ENCODE assay signal across 11 mouse cellular contexts in the genomic region with DNA sequence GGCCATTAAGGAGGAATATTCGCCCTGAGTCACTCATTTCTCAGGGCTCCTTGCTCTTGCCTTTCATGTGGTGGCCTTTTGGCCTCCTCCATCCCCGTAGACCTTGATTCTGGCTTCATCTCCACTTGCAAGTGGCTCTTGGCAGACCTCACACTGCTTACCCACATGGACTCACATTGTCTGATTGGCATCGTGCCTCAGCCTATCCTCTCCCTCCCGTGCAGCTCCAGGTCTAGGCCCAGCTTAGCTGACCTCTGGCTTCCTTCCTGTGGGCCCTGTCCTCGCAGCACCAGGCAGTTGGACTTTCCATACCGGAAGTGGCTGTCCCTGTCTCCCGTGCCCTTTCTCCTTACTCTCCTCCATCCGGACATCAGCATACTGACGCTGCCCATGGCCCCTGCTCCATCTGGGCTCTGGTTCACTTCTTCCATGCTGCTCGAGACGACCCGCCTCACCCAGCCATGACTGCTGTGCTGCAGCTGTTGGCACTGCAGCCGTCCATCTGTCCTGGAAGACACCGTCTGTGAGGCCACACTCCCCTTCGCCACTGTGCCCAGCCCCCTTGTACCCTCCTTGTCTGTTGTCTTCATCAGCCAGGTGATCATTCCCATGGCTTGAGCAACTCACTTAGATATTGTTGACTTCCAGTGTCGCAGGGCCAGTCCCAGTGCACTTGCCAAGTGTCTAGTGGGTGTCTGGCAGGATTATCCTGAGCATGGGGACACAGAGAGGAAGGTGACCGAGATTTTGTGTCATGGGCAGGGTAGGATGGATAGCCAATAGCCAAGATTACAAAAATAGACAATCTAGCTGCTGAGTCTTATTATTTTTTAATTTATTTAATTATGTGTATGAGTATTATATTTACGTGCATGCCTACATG. TPM values are rescaled to one million over a fixed set of nuclear protein-coding genes. Genes with fewer than 3 reads are reported as not detected.
DNase-seq lines count a peak whose midpoint lies in the region; ATAC-seq and TF ChIP-seq lines count a peak whose summit lies in the region.
"Had no signal": no experiment of that assay in that cellular context is flagged by ENCODE, and none has a peak within 500 bp of the region (broad histone marks: within the 10 kb centered on the region; RNA-seq: fewer than 3 reads in every experiment).

No protein-coding gene starts in this region.

- H3K4me1 ChIP-seq in spleen, adult 2 months (ENCODE audit: control insufficient read depth, insufficient read depth, insufficient read length) = no peaks in the 10 kb centered on the region
- H3K4me1 ChIP-seq: neural tube, embryonic 13.5 days had no signal

- 0 out of 2 replicates have a peak overlapping the region, but pooled peaks have one; percentile 11 for H3K27ac ChIP-seq in spleen, adult 2 months (ENCODE audit: insufficient read depth, low read length)
- H3K27ac ChIP-seq: neural tube, embryonic 13.5 days had no signal

- DNase-seq in spleen, adult 2 months (ENCODE audit: low read depth in 1 of 2, low spot score in 2 of 2) = no peak
- no peak for DNase-seq in spleen, postnatal 14 days (ENCODE audit: low spot score in 2 of 2)
- peak; percentile 81 for DNase-seq in kidney, adult 9 months
- no peak for DNase-seq in urinary bladder, postnatal 10 days (ENCODE audit: low spot score)
- DNase-seq: layer of hippocampus, adult 9-11 months had no signal

- H3K27me3 ChIP-seq in spleen, adult 2 months (ENCODE audit: control insufficient read depth, insufficient read depth, low read length) = no peaks in the 10 kb centered on the region
- H3K27me3 ChIP-seq: neural tube, embryonic 13.5 days; Patski had no signal

- 71% methylated on average over 18 of the region's 18 CpGs for WGBS in spleen, adult 2 months

- H3K4me3 ChIP-seq in spleen, adult 2 months (ENCODE audit: extremely low read depth, insufficient read depth, insufficient read length) = no peak overlapping the region
- H3K4me3 ChIP-seq: neural tube, embryonic 13.5 days had no signal

- H3K36me3 ChIP-seq in spleen, adult 2 months (ENCODE audit: control insufficient read depth, insufficient read depth, low read length) = no peaks in the 10 kb centered on the region
- H3K36me3 ChIP-seq: neural tube, embryonic 13.5 days had no signal

- ATAC-seq in common myeloid progenitor, adult 5-6 weeks (replicated peaks; ENCODE audit: low read depth, poor library complexity, severe bottlenecking) = peak; percentile 51
- peak; percentile 72 for ATAC-seq in megakaryocyte-erythroid progenitor cell, adult 5-6 weeks (replicated peaks; ENCODE audit: low FRiP score, low TSS enrichment, poor library complexity, severe bottlenecking)
- no peak for ATAC-seq in monocyte, adult 5-6 weeks (replicated peaks; ENCODE audit: insufficient number of reproducible peaks, low FRiP score, low TSS enrichment, poor library complexity, severe bottlenecking)
- ATAC-seq in CD4-positive, CD25-positive, alpha-beta regulatory T cell, adult 4 months = no peak
- ATAC-seq: Patski had no signal

- no peak for TF ChIP-seq POLR2A in spleen, adult 2 months (IDR thresholded peaks at IDR 0.05; ENCODE audit: low read depth, low read length)

- TF ChIP-seq CTCF in spleen, adult 2 months (IDR thresholded peaks at IDR 0.05; ENCODE audit: extremely low read depth, insufficient read depth, insufficient read length, insufficient replicate concordance) = no peak

RNA-seq across cellular contexts. Expression of a gene that starts 13.7 kb away (rescaled TPM):
- 22.0 and 22.8 TPM in 2 replicates for polyA plus RNA-seq in spleen, adult 2 months (2012; rRNA removed)
- 222 and 243 TPM in 2 replicates for total RNA-seq in common myeloid progenitor, adult 5-6 weeks (2017)
- 99.2 and 117 TPM in 2 replicates for total RNA-seq in megakaryocyte-erythroid progenitor cell, adult 5-6 weeks (2014; fragmentation: Nextera tagmentation)
- total RNA-seq in megakaryocyte-erythroid progenitor cell, adult 5-6 weeks (2017) = 223 and 234 TPM in 2 replicates
- total RNA-seq in monocyte, adult 5-6 weeks (2017) = 353 to 389 TPM (median 359 TPM) in 3 replicates
- polyA plus RNA-seq in CD4-positive, CD25-positive, alpha-beta regulatory T cell, adult 4 months (2017; shearing (Covaris generic)) = 100 to 1,000 TPM; 490 to 635 TPM

Comparison
In these comparisons a context has a peak if more than half of its experiments do, and no peak if none do; other contexts are left out.
1. ATAC-seq: peak in common myeloid progenitor, adult 5-6 weeks (single experiment) and megakaryocyte-erythroid progenitor cell, adult 5-6 weeks (single experiment); none in monocyte, adult 5-6 weeks (single experiment) and CD4-positive, CD25-positive, alpha-beta regulatory T cell, adult 4 months (single experiment).